Mouse (Mus musculus): Measurements from ENCODE around the gene Ifnar2. TPM values are rescaled to one million over a fixed set of nuclear protein-coding genes. Genes with fewer than 3 reads are reported as not detected.

Gene Ifnar2
- polyA plus RNA-seq, 1 experiment from 2014 or later = 53.9 TPM

- ATAC-seq (replicated peaks; ENCODE audit: insufficient number of reproducible peaks, low FRiP score, low TSS enrichment) = no peak
- no peak overlapping the region for H3K9ac ChIP-seq (ENCODE audit: low read depth, low read length)
- no peak overlapping the region for H3K4me3 ChIP-seq (ENCODE audit: low read depth, low read length)
- H3K4me1 ChIP-seq (ENCODE audit: control insufficient read depth, insufficient read depth, low read length) = peaks cover 17% of the 10 kb centered on the region
- H3K4me2 ChIP-seq = peak overlapping the region; percentile 48
- no peaks in the 10 kb centered on the region for H3K9me3 ChIP-seq (replicated peaks; ENCODE audit: control insufficient read depth, low read length)
- H3K36me3 ChIP-seq (ENCODE audit: control insufficient read depth, insufficient read depth, low read length) = peaks cover 3% of the 10 kb centered on the region; the same call in 1 of the 2 replicates
- H3K27me3 ChIP-seq (ENCODE audit: control insufficient read depth, insufficient read depth, low read length) = no peaks in the 10 kb centered on the region
- 48% methylated on average over 17 of the region's 17 CpGs for WGBS (ENCODE audit: insufficient replicate concordance)
- no peak overlapping the region for H3K27ac ChIP-seq (ENCODE audit: low read depth, low read length)
These were observed 5.9 kb downstream of the Ifnar2 start for GRCm38 (mm10) chr16:91378431-91378986.

GRCm38 (mm10) chr16:91378991-91379390 is 6.4 kb downstream of the Ifnar2 start:
- Histone ChIP-seq H3K36me3 (ENCODE audit: control insufficient read depth, insufficient read depth, low read length) (peaks cover 3% of the 10 kb centered on the region; the same call in 1 of the 2 replicates), H3K9me3 (replicated peaks; ENCODE audit: control insufficient read depth, low read length) (no peaks in the 10 kb centered on the region), H3K9ac (ENCODE audit: low read depth, low read length) (no peak overlapping the region), H3K4me1 (ENCODE audit: control insufficient read depth, insufficient read depth, low read length) (peaks cover 15% of the 10 kb centered on the region), H3K4me3 (ENCODE audit: low read depth, low read length) (no peak overlapping the region), H3K27me3 (ENCODE audit: control insufficient read depth, insufficient read depth, low read length) (no peaks in the 10 kb centered on the region), H3K4me2 (peak overlapping the region; percentile 48), H3K27ac (ENCODE audit: low read depth, low read length) (peak overlapping the region; percentile 37; the same call in 1 of the 2 replicates)
- peak; percentile 57 for ATAC-seq (replicated peaks; ENCODE audit: insufficient number of reproducible peaks, low FRiP score, low TSS enrichment)
- WGBS (ENCODE audit: insufficient replicate concordance) = 22% methylated on average over 9 of the region's 9 CpGs

- no peak overlapping the region for H3K9ac ChIP-seq (ENCODE audit: low read depth, low read length)
- ATAC-seq (replicated peaks; ENCODE audit: insufficient number of reproducible peaks, low FRiP score, low TSS enrichment) = no peak
- peaks cover 15% of the 10 kb centered on the region for H3K4me1 ChIP-seq (ENCODE audit: control insufficient read depth, insufficient read depth, low read length)
- no peak overlapping the region for H3K4me2 ChIP-seq
- H3K9me3 ChIP-seq (replicated peaks; ENCODE audit: control insufficient read depth, low read length) = no peaks in the 10 kb centered on the region
- peaks cover 6% of the 10 kb centered on the region; the same call in 1 of the 2 replicates for H3K36me3 ChIP-seq (ENCODE audit: control insufficient read depth, insufficient read depth, low read length)
- H3K27ac ChIP-seq (ENCODE audit: low read depth, low read length) = peak overlapping the region; percentile 37
- no peak overlapping the region for H3K4me3 ChIP-seq (ENCODE audit: low read depth, low read length)
- H3K27me3 ChIP-seq (ENCODE audit: control insufficient read depth, insufficient read depth, low read length) = no peaks in the 10 kb centered on the region
- 47% methylated on average over 3 of the region's 3 CpGs for WGBS (ENCODE audit: insufficient replicate concordance)
These were observed 6.8 kb downstream of the Ifnar2 start for GRCm38 (mm10) chr16:91379412-91379811.

- ATAC-seq (replicated peaks; ENCODE audit: insufficient number of reproducible peaks, low FRiP score, low TSS enrichment) = no peak
- H3K27me3 ChIP-seq (ENCODE audit: control insufficient read depth, insufficient read depth, low read length) = no peaks in the 10 kb centered on the region
- H3K4me2 ChIP-seq = no peak overlapping the region
- no peak overlapping the region for H3K9ac ChIP-seq (ENCODE audit: low read depth, low read length)
- no peak overlapping the region for H3K27ac ChIP-seq (ENCODE audit: low read depth, low read length)
- peaks cover 15% of the 10 kb centered on the region for H3K4me1 ChIP-seq (ENCODE audit: control insufficient read depth, insufficient read depth, low read length)
- H3K9me3 ChIP-seq (replicated peaks; ENCODE audit: control insufficient read depth, low read length) = no peaks in the 10 kb centered on the region
- 46% methylated on average over 5 of the region's 5 CpGs for WGBS (ENCODE audit: insufficient replicate concordance)
- H3K4me3 ChIP-seq (ENCODE audit: low read depth, low read length) = no peak overlapping the region
- peaks cover 9% of the 10 kb centered on the region for H3K36me3 ChIP-seq (ENCODE audit: control insufficient read depth, insufficient read depth, low read length)
These were observed 7.6 kb downstream of the Ifnar2 start for GRCm38 (mm10) chr16:91380151-91380550.

GRCm38 (mm10) chr16:91381606-91382005 is 9.0 kb downstream of the Ifnar2 start:
- Histone ChIP-seq H3K27me3 (ENCODE audit: control insufficient read depth, insufficient read depth, low read length) (no peaks in the 10 kb centered on the region), H3K9me3 (replicated peaks; ENCODE audit: control insufficient read depth, low read length) (no peaks in the 10 kb centered on the region), H3K27ac (ENCODE audit: low read depth, low read length) (no peak overlapping the region), H3K4me1 (ENCODE audit: control insufficient read depth, insufficient read depth, low read length) (peaks cover 15% of the 10 kb centered on the region), H3K9ac (ENCODE audit: low read depth, low read length) (no peak overlapping the region), H3K4me3 (ENCODE audit: low read depth, low read length) (no peak overlapping the region), H3K36me3 (ENCODE audit: control insufficient read depth, insufficient read depth, low read length) (peaks cover 11% of the 10 kb centered on the region), H3K4me2 (no peak overlapping the region)
- WGBS (ENCODE audit: insufficient replicate concordance) = 74% methylated on average over 4 of the region's 4 CpGs
- ATAC-seq (replicated peaks; ENCODE audit: insufficient number of reproducible peaks, low FRiP score, low TSS enrichment) = no peak

GRCm38 (mm10) chr16:91382261-91382790 is 9.7 kb downstream of the Ifnar2 start:
- Histone ChIP-seq H3K4me1 (ENCODE audit: control insufficient read depth, insufficient read depth, low read length) (peaks cover 15% of the 10 kb centered on the region), H3K36me3 (ENCODE audit: control insufficient read depth, insufficient read depth, low read length) (peaks cover 11% of the 10 kb centered on the region), H3K27ac (ENCODE audit: low read depth, low read length) (no peak overlapping the region), H3K4me2 (no peak overlapping the region), H3K9me3 (replicated peaks; ENCODE audit: control insufficient read depth, low read length) (no peaks in the 10 kb centered on the region), H3K27me3 (ENCODE audit: control insufficient read depth, insufficient read depth, low read length) (no peaks in the 10 kb centered on the region), H3K9ac (ENCODE audit: low read depth, low read length) (no peak overlapping the region), H3K4me3 (ENCODE audit: low read depth, low read length) (no peak overlapping the region)
- no peak for ATAC-seq (replicated peaks; ENCODE audit: insufficient number of reproducible peaks, low FRiP score, low TSS enrichment)
- 86% methylated on average over 9 of the region's 9 CpGs for WGBS (ENCODE audit: insufficient replicate concordance)

GRCm38 (mm10) chr16:91384221-91384620 is 11.6 kb downstream of the Ifnar2 start:
- no peak overlapping the region for H3K27ac ChIP-seq (ENCODE audit: low read depth, low read length)
- H3K36me3 ChIP-seq (ENCODE audit: control insufficient read depth, insufficient read depth, low read length) = peaks cover 20% of the 10 kb centered on the region
- peaks cover 3% of the 10 kb centered on the region for H3K4me1 ChIP-seq (ENCODE audit: control insufficient read depth, insufficient read depth, low read length)
- no peaks in the 10 kb centered on the region for H3K27me3 ChIP-seq (ENCODE audit: control insufficient read depth, insufficient read depth, low read length)
- ATAC-seq (replicated peaks; ENCODE audit: insufficient number of reproducible peaks, low FRiP score, low TSS enrichment) = no peak
- H3K4me2 ChIP-seq = no peak overlapping the region
- no peaks in the 10 kb centered on the region for H3K9me3 ChIP-seq (replicated peaks; ENCODE audit: control insufficient read depth, low read length)
- WGBS (ENCODE audit: insufficient replicate concordance) = 78% methylated on average over 4 of the region's 4 CpGs
- H3K9ac ChIP-seq (ENCODE audit: low read depth, low read length) = no peak overlapping the region
- H3K4me3 ChIP-seq (ENCODE audit: low read depth, low read length) = no peak overlapping the region

- H3K4me3 ChIP-seq (ENCODE audit: low read depth, low read length) = no peak overlapping the region
- ATAC-seq (replicated peaks; ENCODE audit: insufficient number of reproducible peaks, low FRiP score, low TSS enrichment) = no peak
- no peak overlapping the region for H3K9ac ChIP-seq (ENCODE audit: low read depth, low read length)
- no peak overlapping the region for H3K4me2 ChIP-seq
- no peaks in the 10 kb centered on the region for H3K27me3 ChIP-seq (ENCODE audit: control insufficient read depth, insufficient read depth, low read length)
- no peaks in the 10 kb centered on the region for H3K9me3 ChIP-seq (replicated peaks; ENCODE audit: control insufficient read depth, low read length)
- H3K36me3 ChIP-seq (ENCODE audit: control insufficient read depth, insufficient read depth, low read length) = peaks cover 30% of the 10 kb centered on the region
- no peaks in the 10 kb centered on the region for H3K4me1 ChIP-seq (ENCODE audit: control insufficient read depth, insufficient read depth, low read length)
- 0 out of 2 replicates have a peak overlapping the region, but pooled peaks have one; percentile 46 for H3K27ac ChIP-seq (ENCODE audit: low read depth, low read length)
- WGBS (ENCODE audit: insufficient replicate concordance) = 52% methylated on average over 10 of the region's 10 CpGs
These were observed 13.0 kb downstream of the Ifnar2 start for GRCm38 (mm10) chr16:91385621-91386020.
